Mouse (Mus musculus) layer of hippocampus, adult 18-20 months (tissue): Measurements from ENCODE around the gene Zfp771. TPM values are rescaled to one million over a fixed set of nuclear protein-coding genes. Genes with fewer than 3 reads are reported as not detected.
A peak's percentile ranks its signal among the peaks of the same experiment; 100 is the strongest.
"Not testable (repeated sequence)": the region's sequence is repeated elsewhere in the genome, so short reads cannot be mapped to it uniquely, and the experiment has no call there.

Experiments
- DNase-seq, 2 experiments: peaks; one replicate each; pipeline ENCODE4 v3.0.0; 2022; ENCODE audit warnings: low spot score in 2 of 2
- total RNA-seq, 2 experiments: library from RNA; stranded (reverse); gene quantifications; 2 replicates each; pipeline ENCODE4 v1.2.3; 2021

Zfp771 gene
- total RNA-seq, 2 experiments from 2014 or later: 62.6 to 66.0 TPM

GRCm38 (mm10) chr7:127217901-127218642 lies 26.0 kb upstream of the Zfp771 start:
- no peak for DNase-seq

- DNase-seq: no peak
These were observed 25.4 kb upstream of the Zfp771 start for GRCm38 (mm10) chr7:127218670-127219069.

GRCm38 (mm10) chr7:127220440-127220839 lies 23.6 kb upstream of the Zfp771 start:
- no peak for DNase-seq

- DNase-seq: no peak
These were observed 21.0 kb upstream of the Zfp771 start for GRCm38 (mm10) chr7:127223106-127223505.

- DNase-seq: no peak
These were observed 20.3 kb upstream of the Zfp771 start for GRCm38 (mm10) chr7:127223515-127224478.

- no peak for DNase-seq
These were observed 19.5 kb upstream of the Zfp771 start for GRCm38 (mm10) chr7:127224616-127225015.

- DNase-seq: no peak
These were observed 18.7 kb upstream of the Zfp771 start for GRCm38 (mm10) chr7:127225147-127225995.

GRCm38 (mm10) chr7:127228615-127229303 lies 15.3 kb upstream of the Zfp771 start:
- DNase-seq: peak; percentile 71 to 87

GRCm38 (mm10) chr7:127231376-127231775 lies 12.7 kb upstream of the Zfp771 start:
- no peak for DNase-seq

- no peak for DNase-seq
These were observed 12.1 kb upstream of the Zfp771 start for GRCm38 (mm10) chr7:127231826-127232621.

- peak; percentile 79 to 80 for DNase-seq
These were observed 11.3 kb upstream of the Zfp771 start, which contains the start of the genes Zfp553 and Sept1 for GRCm38 (mm10) chr7:127232622-127233367. Gene Zfp553, plus strand, starts transcription at chr7:127233061. Gene Sept1, minus strand, starts transcription at chr7:127233130.

GRCm38 (mm10) chr7:127233368-127233749 lies 10.7 kb upstream of the Zfp771 start:
- peak in 1 of 2 experiments; percentile 39 for DNase-seq

GRCm38 (mm10) chr7:127233765-127234164 lies 10.3 kb upstream of the Zfp771 start:
- no peak for DNase-seq

- DNase-seq: no peak
These were observed 9.3 kb upstream of the Zfp771 start for GRCm38 (mm10) chr7:127234777-127235176.

- no peak for DNase-seq
These were observed 660 bp upstream of the Zfp771 start for GRCm38 (mm10) chr7:127243361-127243867.

- no peak for DNase-seq
These were observed 810 bp downstream of the Zfp771 start for GRCm38 (mm10) chr7:127244658-127245510.

- not testable (repeated sequence) for DNase-seq
These were observed 6.4 kb downstream of the Zfp771 start for GRCm38 (mm10) chr7:127250511-127250910.

GRCm38 (mm10) chr7:127252414-127252813 lies 8.3 kb downstream of the Zfp771 start:
- no peak for DNase-seq
